Mouse (Mus musculus) heart, embryonic 16.5 days (tissue): ENCODE data around the gene Pdxp. TPM values are rescaled to one million over a fixed set of nuclear protein-coding genes. Genes with fewer than 3 reads are reported as not detected.

Source experiments
- ATAC-seq: fragments of 200-750 bp; cut with Nextera tagmentation; replicated peaks from 2 replicates; pipeline ENCODE4 v1.8.0; 2017; ENCODE audit warnings: moderate number of reproducible peaks; ENCODE audit not compliant: insufficient read depth, low FRiP score; ENCODE audit errors: extremely low read depth
- H3K27ac ChIP-seq: fragments of 300-500 bp; sonication (generic); 2 replicates; pipeline ENCODE4 v1.5.1; 2014; ENCODE audit warnings: mild to moderate bottlenecking, low read length, control low read depth, moderate library complexity
- H3K27me3 ChIP-seq: fragments of 300-500 bp; sonication (generic); 2 replicates; pipeline ENCODE4 v1.6.1; 2014; ENCODE audit warnings: low read length, mixed read lengths; ENCODE audit not compliant: control insufficient read depth, insufficient read depth
- H3K36me3 ChIP-seq: fragments of 300-500 bp; sonication (generic); 2 replicates; pipeline ENCODE4 v1.6.1; 2014; ENCODE audit not compliant: control insufficient read depth, insufficient read depth
- H3K4me1 ChIP-seq: fragments of 300-500 bp; sonication (generic); 2 replicates; pipeline ENCODE4 v1.6.1; 2014; ENCODE audit warnings: low read length, mixed read lengths; ENCODE audit not compliant: control insufficient read depth, insufficient read depth
- H3K4me2 ChIP-seq: fragments of 300-500 bp; sonication (generic); 2 replicates; pipeline ENCODE4 v1.6.1; 2014; ENCODE audit warnings: low read depth, mild to moderate bottlenecking, control low read depth, low read length
- H3K4me3 ChIP-seq: fragments of 300-500 bp; sonication (generic); 2 replicates; pipeline ENCODE4 v1.5.1; 2014; ENCODE audit warnings: mild to moderate bottlenecking, control low read depth, low read length
- H3K9ac ChIP-seq: fragments of 300-500 bp; sonication (generic); 2 replicates; pipeline ENCODE4 v1.6.1; 2014; ENCODE audit warnings: low read length, control low read depth
- H3K9me3 ChIP-seq: fragments of 300-500 bp; sonication (generic); replicated peaks from 2 replicates; pipeline ENCODE4 v1.6.1; 2016; ENCODE audit warnings: low read length; ENCODE audit not compliant: control insufficient read depth
- WGBS: fragments of 180-500 bp; shearing (Covaris S2); extraction: QIAGEN DNeasy Blood & Tissue Kit; methylation state at CpG from one replicate; pipeline ENCODE4 v1.1.7; 2014; 5-methylcytosine and 5-hydroxymethylcytosine counted together
- polyA plus RNA-seq: library from polyadenylated mRNA; unstranded; fragments of >200 nt; fragmentation: Nextera tagmentation; extraction: Ambion mirVana; gene quantifications from 2 replicates; pipeline ENCODE4 v1.2.1, GENCODE M21; 2015

Pdxp gene
- polyA plus RNA-seq, 1 experiment from 2014 or later: 16.9 TPM

DNA sequence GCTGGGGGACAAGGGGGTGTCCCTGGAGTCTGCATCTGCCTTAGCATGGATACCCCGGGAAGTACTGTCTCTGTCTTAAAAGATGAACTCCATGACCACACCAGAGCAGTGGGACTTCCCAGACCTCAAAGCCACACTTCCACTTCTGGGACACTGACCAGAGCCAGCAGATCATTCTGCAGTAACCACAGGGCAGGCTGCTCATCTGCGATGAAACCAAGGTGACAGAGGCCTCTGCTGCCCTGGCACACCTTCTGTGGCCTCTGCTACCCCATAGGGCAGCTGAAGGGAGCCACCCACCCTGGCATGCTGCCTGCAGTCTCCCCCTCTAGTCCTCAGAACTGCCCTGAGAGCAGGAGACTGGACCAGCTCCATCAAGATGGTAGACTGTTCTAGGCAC is 18.0 kb upstream of the Pdxp start:
- peak overlapping the region; percentile 9; the same call in 1 of the 2 replicates for H3K27ac ChIP-seq
- no peak overlapping the region for H3K9ac ChIP-seq

DNA sequence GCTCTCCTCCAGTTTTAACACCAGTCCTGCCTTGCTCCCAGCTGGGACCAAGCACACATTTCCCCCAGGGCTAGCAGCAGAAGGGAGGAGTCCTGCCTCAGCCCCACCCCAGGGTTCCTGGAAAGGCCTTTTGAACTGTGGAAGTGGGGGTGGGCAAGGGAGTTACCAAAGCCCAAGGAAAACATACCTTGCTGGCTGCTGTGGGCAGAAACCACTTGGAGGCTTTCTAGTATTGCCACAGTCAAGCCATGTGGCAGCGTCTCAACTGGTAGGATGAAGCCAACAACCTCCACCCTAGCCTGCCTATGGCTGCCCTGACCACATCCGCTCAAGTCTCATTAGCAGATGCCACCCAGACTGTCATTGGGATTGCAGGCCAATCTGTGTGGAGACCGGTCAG is 17.6 kb upstream of the Pdxp start:
- Histone ChIP-seq H3K4me1 (peaks cover 55% of the 10 kb centered on the region), H3K4me3 (no peak overlapping the region), H3K4me2 (no peak overlapping the region), H3K27me3 (no peaks in the 10 kb centered on the region), H3K36me3 (peaks cover 9% of the 10 kb centered on the region), H3K27ac (peak overlapping the region; percentile 9; the same call in 1 of the 2 replicates), H3K9me3 (no peaks in the 10 kb centered on the region), H3K9ac (no peak overlapping the region)
- WGBS: 81% methylated on average over 3 of the region's 3 CpGs
- no peak for ATAC-seq

More for the DNA sequence above, 18.0 kb upstream of the Pdxp start:
- Histone ChIP-seq H3K27me3 (no peaks in the 10 kb centered on the region), H3K4me2 (no peak overlapping the region), H3K4me1 (peaks cover 51% of the 10 kb centered on the region), H3K9me3 (no peaks in the 10 kb centered on the region), H3K36me3 (peaks cover 11% of the 10 kb centered on the region), H3K4me3 (no peak overlapping the region)
- no peak for ATAC-seq
- WGBS: 62% methylated on average over 2 of the region's 2 CpGs

DNA sequence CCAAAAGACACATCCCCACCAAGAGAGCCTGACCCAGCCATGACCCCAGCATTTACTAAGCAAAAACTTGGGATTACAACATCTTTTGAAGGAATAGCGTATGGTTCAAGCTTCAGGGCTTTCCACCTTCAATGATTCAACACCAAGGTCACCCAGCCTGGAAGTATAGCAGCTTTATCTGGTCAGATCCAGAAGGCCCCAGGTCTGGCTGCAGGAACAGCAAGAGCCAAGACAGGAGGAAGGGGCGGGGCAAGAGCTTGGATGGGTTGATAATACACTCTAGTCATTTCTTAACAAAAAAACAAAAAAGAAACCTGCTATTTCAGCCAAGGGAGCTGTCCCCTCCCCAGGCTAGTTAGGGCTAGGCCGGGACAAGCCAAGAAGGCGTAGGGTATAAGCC is 16.2 kb upstream of the Pdxp start:
- Histone ChIP-seq H3K9me3 (no peaks in the 10 kb centered on the region), H3K4me1 (peaks cover 52% of the 10 kb centered on the region), H3K4me3 (no peak overlapping the region), H3K36me3 (0 out of 2 replicates have a peak, but pooled peaks cover 4% of the 10 kb centered on the region), H3K9ac (no peak overlapping the region), H3K27me3 (no peaks in the 10 kb centered on the region), H3K4me2 (no peak overlapping the region), H3K27ac (no peak overlapping the region)
- WGBS: 84% methylated on average over 4 of the region's 4 CpGs
- ATAC-seq: no peak

DNA sequence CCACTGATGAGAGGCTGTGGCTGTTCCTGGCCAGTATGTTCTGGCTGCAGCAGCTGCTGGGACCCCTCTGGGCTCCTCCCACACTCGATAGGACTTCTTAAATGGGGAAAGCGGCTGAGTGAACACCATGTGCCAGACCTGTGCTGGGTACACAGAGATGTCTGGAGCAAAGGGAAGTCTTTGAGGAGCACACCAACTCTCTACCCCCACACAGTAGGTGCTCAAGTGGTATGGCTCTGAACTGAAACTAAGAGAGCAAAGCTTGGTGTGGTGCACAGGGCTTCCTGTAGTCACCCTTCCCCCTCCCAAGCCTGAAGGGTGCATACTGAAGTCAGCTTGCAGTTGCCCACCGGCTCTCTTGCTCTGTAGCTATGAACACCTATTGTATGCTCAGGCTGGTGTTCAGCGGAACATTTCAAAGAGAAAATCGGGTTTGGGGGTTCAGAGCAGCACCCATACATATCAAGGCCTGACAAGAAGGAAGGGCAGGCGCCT is 15.2 kb upstream of the Pdxp start:
- Histone ChIP-seq H3K9ac (peak overlapping the region; percentile 17; the same call in 1 of the 2 replicates), H3K27ac (peak overlapping the region; percentile 60), H3K4me3 (peak overlapping the region; percentile 10; the same call in 1 of the 2 replicates), H3K9me3 (no peaks in the 10 kb centered on the region), H3K36me3 (0 out of 2 replicates have a peak, but pooled peaks cover 3% of the 10 kb centered on the region), H3K4me2 (peak overlapping the region; percentile 89), H3K4me1 (peaks cover 49% of the 10 kb centered on the region), H3K27me3 (no peaks in the 10 kb centered on the region)
- WGBS: 40% methylated on average over 6 of the region's 6 CpGs
- ATAC-seq: no peak; the same call in 1 of the 2 replicates

DNA sequence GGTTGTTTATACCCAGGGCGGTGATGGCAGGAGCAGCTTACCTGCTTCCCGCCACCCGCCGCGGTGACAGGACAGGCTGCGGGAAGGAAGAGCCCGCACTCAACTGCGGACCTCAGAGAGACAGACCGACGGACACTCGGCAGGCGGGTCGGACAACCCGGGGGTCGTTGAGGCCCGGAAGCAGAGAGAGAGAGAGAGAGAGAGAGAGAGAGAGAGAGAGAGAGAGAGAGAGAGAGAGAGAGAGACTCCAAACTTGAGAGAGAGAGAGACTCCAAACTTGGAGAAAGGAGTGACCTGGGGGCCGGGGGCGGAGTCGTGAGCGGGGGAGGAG is 14.3 kb upstream of the Pdxp start, which contains the start of gene Gm49510:
TSS of gene Gm49510 (plus strand) at position 259 of the 331 bp plus-strand sequence.
- Histone ChIP-seq H3K4me3 (peak within 1 kb of the TSS; percentile 83), H3K9me3 (no peaks in the 10 kb centered on the region), H3K4me1 (peaks cover 41% of the 10 kb centered on the region), H3K27ac (peak within 1 kb of the TSS; percentile 80), H3K27me3 (no peaks in the 10 kb centered on the region), H3K36me3 (no peaks in the 10 kb centered on the region; the same call in 1 of the 2 replicates), H3K4me2 (peak within 1 kb of the TSS; percentile 89), H3K9ac (peak within 1 kb of the TSS; percentile 86)
- no peak for ATAC-seq
- 2% methylated on average over 20 of the region's 20 CpGs for WGBS

DNA sequence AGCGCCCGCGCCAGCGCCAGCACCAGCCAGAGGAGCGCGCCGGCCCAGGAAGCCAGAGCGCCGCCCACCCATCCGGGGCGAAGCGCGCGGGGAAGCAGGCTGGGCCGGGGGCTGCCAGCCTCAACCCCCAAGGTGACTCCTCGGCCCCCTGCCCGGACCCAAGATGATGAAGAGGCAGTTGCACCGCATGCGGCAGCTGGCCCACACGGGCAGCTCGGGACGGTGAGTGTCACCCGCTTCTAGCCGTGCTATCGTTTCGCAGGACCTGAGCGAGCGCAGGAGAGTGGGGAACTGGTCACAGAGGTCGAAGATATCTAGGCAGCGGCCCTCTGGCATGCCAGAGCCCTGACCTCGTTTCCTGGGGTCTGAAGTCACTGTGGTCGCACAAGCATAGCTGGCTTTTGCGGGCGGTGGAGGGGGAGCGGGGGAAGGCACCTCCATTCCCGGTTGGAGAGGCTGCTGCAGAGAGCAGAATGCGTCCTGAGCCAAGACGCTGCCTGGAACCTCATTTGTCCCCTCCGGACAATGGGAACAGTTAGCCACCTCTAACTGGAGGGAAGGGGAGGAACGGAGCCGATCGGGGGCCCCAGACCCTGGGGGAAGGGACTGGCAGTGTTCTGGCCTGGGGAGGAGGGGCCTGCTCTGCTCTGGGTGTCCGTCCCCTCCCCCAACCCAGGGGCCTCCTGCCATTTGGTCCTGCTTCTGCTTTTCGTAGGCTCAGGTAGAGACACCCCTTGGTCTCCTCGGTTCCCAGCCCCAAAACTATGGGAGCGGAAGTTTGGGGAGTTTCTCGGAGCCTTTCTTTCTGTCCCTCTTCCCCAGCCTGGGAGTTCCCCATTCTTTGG is 13.8 kb upstream of the Pdxp start, which contains the start of gene Sh3bp1:
TSS of gene Sh3bp1 (plus strand) at position 29 of the 845 bp plus-strand sequence.
- H3K36me3 ChIP-seq: peaks cover 4% of the 10 kb centered on the region; the same call in 1 of the 2 replicates
- H3K4me1 ChIP-seq: peaks cover 41% of the 10 kb centered on the region
- H3K4me3 ChIP-seq: peak within 1 kb of the TSS; percentile 83
- no peaks in the 10 kb centered on the region for H3K27me3 ChIP-seq
- H3K9ac ChIP-seq: peak within 1 kb of the TSS; percentile 86
- peak within 1 kb of the TSS; percentile 80 for H3K27ac ChIP-seq
- WGBS: 1% methylated on average over 47 of the region's 47 CpGs
- peak within 1 kb of the TSS; percentile 89 for H3K4me2 ChIP-seq
- ATAC-seq: peak; percentile 68
- H3K9me3 ChIP-seq: no peaks in the 10 kb centered on the region

DNA sequence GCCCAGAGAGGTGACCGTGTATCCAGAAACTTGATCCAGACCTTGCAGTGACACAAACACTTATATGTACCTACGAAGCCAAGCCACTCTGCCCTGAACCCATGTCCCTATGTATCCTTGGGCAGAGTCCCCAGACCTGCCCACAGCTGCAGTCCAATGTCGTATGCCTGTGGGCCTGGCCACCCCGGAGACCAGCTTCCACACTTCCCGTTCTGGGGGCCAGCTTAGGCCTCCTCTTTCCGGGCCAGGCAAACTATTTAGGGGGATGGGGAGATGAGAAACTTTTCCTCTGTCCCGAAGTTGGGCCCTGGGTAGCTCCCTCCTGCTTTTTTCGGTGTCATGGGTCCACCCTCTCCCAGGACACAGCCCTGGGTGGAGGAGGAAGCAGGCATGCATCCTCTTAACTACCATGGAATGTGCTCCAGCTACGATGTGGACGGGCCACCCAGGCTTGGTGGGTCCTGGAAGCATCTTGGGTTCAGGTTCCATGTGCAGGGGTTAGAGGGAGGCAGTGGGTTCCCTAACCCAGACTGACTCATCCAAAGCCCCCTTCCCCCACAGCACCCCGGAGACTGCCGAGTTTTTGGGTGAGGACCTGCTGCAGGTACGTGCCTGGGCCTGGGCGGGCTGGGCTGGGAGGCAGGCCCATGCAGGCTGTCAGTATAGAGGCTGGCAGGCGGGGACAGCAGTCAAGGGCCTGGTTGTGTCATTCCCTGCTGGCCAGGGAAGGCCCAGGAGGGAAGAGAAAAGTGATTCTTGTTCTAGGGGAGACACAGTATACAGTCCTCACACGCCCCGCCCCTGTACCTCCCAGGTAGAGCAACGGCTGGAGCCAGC is 12.9 kb upstream of the Pdxp start:
- WGBS: 21% methylated on average over 18 of the region's 18 CpGs
- H3K27me3 ChIP-seq: no peaks in the 10 kb centered on the region
- peaks cover 41% of the 10 kb centered on the region for H3K4me1 ChIP-seq

DNA sequence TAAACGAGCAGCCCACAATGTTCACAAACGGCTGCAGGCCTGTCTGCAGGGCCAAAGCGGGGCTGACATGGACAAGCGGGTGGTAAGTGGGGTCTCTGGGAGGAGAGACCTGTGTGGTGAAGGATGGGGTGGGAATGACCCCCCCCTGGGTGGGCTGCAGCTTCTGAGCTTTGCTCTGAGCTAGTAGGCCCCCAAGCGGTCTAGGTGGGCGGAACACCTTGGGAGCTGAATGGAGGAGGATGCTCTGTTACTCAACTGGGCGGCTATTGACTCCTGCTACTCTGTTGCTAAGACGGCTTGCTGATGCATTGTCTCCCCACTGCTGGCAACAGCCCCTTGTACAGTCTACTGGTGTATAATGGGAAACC is 12.3 kb upstream of the Pdxp start:
- peaks cover 39% of the 10 kb centered on the region for H3K4me1 ChIP-seq
- H3K36me3 ChIP-seq: peaks cover 10% of the 10 kb centered on the region
- no peaks in the 10 kb centered on the region for H3K27me3 ChIP-seq
- ATAC-seq: no peak
- peak overlapping the region; percentile 86 for H3K9ac ChIP-seq
- 62% methylated on average over 8 of the region's 8 CpGs for WGBS
- H3K4me3 ChIP-seq: peak overlapping the region; percentile 83
- H3K4me2 ChIP-seq: peak overlapping the region; percentile 89
- no peaks in the 10 kb centered on the region for H3K9me3 ChIP-seq
- H3K27ac ChIP-seq: peak overlapping the region; percentile 80; the same call in 1 of the 2 replicates

More for the DNA sequence above, 12.9 kb upstream of the Pdxp start:
- ATAC-seq: no peak
- Histone ChIP-seq H3K36me3 (peaks cover 6% of the 10 kb centered on the region; the same call in 1 of the 2 replicates), H3K9me3 (no peaks in the 10 kb centered on the region), H3K4me2 (peak overlapping the region; percentile 89), H3K27ac (peak overlapping the region; percentile 80), H3K9ac (peak overlapping the region; percentile 86), H3K4me3 (peak overlapping the region; percentile 83)
